Mouse (Mus musculus): ENCODE measurements around the gene Mpdu1. TPM values are rescaled to one million over a fixed set of nuclear protein-coding genes. Genes with fewer than 3 reads are reported as not detected.

Mpdu1 gene
- total and polyA plus RNA-seq, 3 experiments = 110 to 210 (median 210) TPM

DNA sequence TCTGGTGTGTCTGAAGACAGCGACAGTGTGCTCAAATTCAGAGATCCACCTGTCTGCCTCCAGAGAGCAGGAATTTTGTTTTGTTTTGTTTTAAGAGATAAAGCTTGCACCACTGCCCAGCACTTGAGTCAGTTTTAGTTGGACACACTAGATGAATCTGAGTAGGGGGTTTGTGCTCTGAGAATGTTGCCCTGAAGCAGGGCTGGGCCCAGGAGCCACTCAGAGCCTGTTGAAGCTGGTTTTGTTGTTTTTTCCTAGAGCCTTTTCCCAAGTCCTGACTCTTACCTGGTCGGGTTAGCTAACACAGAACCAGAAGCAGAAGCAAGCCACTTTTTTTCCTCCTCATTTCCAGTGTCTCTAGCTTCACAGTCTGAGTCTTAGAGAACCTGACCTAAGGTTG, 48.6 kb upstream of the Mpdu1 start:
- Histone ChIP-seq H3K4me1 (ENCODE audit: control insufficient read depth in 1 of 2, insufficient read depth in 2 of 2) (peaks cover 0 to 12% of the 10 kb centered on the region in 2 experiments; a peak in 1 of 4 replicates), H3K27ac (ENCODE audit: insufficient read depth, low read depth) (no peak overlapping the region), H3K4me3 (replicated peaks in 1 of 3; ENCODE audit: low read depth in 2 of 3, low read length in 2 of 3, poor library complexity in 1 of 3) (no peak overlapping the region), H3K9me3 (replicated peaks; ENCODE audit: low read length) (peaks cover 3% of the 10 kb centered on the region), H3K9ac (ENCODE audit: insufficient read depth, low read depth) (no peak overlapping the region), H3K4me2 (ENCODE audit: insufficient read depth, low read depth, poor library complexity, severe bottlenecking) (no peak overlapping the region), H3K36me3 (replicated peaks in 1 of 2; ENCODE audit: control insufficient read depth in 1 of 2, insufficient read depth in 1 of 2, low read length in 1 of 2) (no peaks in the 10 kb centered on the region), H3K27me3 (replicated peaks) (no peaks in the 10 kb centered on the region), H3K79me2 (replicated peaks; ENCODE audit: control insufficient read depth, extremely low read depth, insufficient read depth, poor library complexity, severe bottlenecking) (no peaks in the 10 kb centered on the region)
- DNase-seq (ENCODE audit: extremely low read depth) = no peak
- dilution Hi-C loops (cut with MboI; ENCODE audit: extremely low pct_ligation_motif_present, extremely low pct_unique_long_range_greater_than_20kb, low sequenced_read_pairs) (no loop called here), in situ Hi-C loops (cut with MboI; ENCODE audit: low pct_ligation_motif_present, low pct_unique_long_range_greater_than_20kb, low sequenced_read_pairs) (no loop called here)
- TF ChIP-seq ETS1 (conservative IDR thresholded peaks at IDR 0.05; ENCODE audit: low read depth, low read length) = no peak

DNA sequence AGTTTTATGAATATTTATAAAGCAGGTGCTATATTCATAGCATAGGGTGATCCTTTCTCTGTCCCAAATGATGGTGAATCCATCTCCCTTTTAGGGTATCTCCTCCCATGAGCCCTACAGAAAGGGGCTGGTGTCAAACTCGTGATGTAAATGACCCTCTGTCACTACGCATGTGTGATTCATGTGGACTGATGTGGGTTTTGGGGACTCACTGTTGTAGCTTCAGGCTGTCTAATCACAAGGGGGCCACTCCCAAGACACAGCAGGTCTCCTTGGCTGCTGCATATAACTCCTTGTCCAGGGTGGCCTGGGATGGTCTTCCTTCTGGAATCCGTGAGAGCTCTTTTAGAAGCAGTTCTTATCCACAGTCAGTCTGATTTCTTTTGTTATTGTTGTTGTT, 48.0 kb upstream of the Mpdu1 start:
- dilution Hi-C loops (cut with MboI; ENCODE audit: extremely low pct_ligation_motif_present, extremely low pct_unique_long_range_greater_than_20kb, low sequenced_read_pairs) = no loop called here
- peaks cover 3% of the 10 kb centered on the region for H3K9me3 ChIP-seq (replicated peaks; ENCODE audit: low read length)
- H3K4me1 ChIP-seq (ENCODE audit: control insufficient read depth in 1 of 2, insufficient read depth in 2 of 2) = peaks cover 0 to 12% of the 10 kb centered on the region in 2 experiments; a peak in 1 of 4 replicates
- in situ Hi-C loops (cut with MboI; ENCODE audit: low pct_ligation_motif_present, low pct_unique_long_range_greater_than_20kb, low sequenced_read_pairs) = no loop called here
- no peak for DNase-seq (ENCODE audit: extremely low read depth)
- no peaks in the 10 kb centered on the region for H3K79me2 ChIP-seq (replicated peaks; ENCODE audit: control insufficient read depth, extremely low read depth, insufficient read depth, poor library complexity, severe bottlenecking)
- no peak overlapping the region for H3K4me3 ChIP-seq (replicated peaks in 1 of 3; ENCODE audit: low read depth in 2 of 3, low read length in 2 of 3, poor library complexity in 1 of 3)
- TF ChIP-seq CHD2 (IDR thresholded peaks at IDR 0.05; ENCODE audit: low read length) (no peak), IRF4 (IDR thresholded peaks at IDR 0.05; ENCODE audit: low read depth, low read length) (no peak), HCFC1 (IDR thresholded peaks at IDR 0.05; ENCODE audit: low read depth, low read length) (no peak), USF1 (IDR thresholded peaks at IDR 0.05; ENCODE audit: low read depth, low read length) (no peak), KAT2A (IDR thresholded peaks at IDR 0.05; ENCODE audit: insufficient replicate concordance, low read length) (no peak), NRF1 (IDR thresholded peaks at IDR 0.05; ENCODE audit: low read depth, low read length) (no peak), MAZ (IDR thresholded peaks at IDR 0.05; ENCODE audit: low read depth, low read length) (no peak), NELFE (IDR thresholded peaks at IDR 0.05; ENCODE audit: low read depth, low read length) (no peak), POLR2A (IDR thresholded peaks at IDR 0.05; ENCODE audit: low read depth, low read length) (no peak), SIN3A (IDR thresholded peaks at IDR 0.05; ENCODE audit: low read length) (no peak), ELF1 (IDR thresholded peaks at IDR 0.05; ENCODE audit: low read depth, low read length) (no peak), RAD21 (IDR thresholded peaks at IDR 0.05; ENCODE audit: low read depth, low read length) (no peak), MEF2A (IDR thresholded peaks at IDR 0.05; ENCODE audit: borderline replicate concordance, low read depth, low read length) (no peak), TBP (conservative IDR thresholded peaks at IDR 0.05; ENCODE audit: low read depth, low read length) (no peak), ZNF384 (IDR thresholded peaks at IDR 0.05; ENCODE audit: low read depth, low read length) (no peak), UBTF (IDR thresholded peaks at IDR 0.05; ENCODE audit: low read depth, low read length) (no peak), CTCF (conservative IDR thresholded peaks at IDR 0.05 in 1 of 2, IDR thresholded peaks at IDR 0.05 in 1 of 2; ENCODE audit: low read depth in 2 of 2, low read length in 2 of 2) (no peak)
- H3K27me3 ChIP-seq (replicated peaks) = no peaks in the 10 kb centered on the region
- no peak overlapping the region for H3K4me2 ChIP-seq (ENCODE audit: insufficient read depth, low read depth, poor library complexity, severe bottlenecking)
- H3K27ac ChIP-seq (ENCODE audit: insufficient read depth, low read depth) = no peak overlapping the region
- H3K36me3 ChIP-seq (replicated peaks in 1 of 2; ENCODE audit: control insufficient read depth in 1 of 2, insufficient read depth in 1 of 2, low read length in 1 of 2) = no peaks in the 10 kb centered on the region
- H3K9ac ChIP-seq (ENCODE audit: insufficient read depth, low read depth) = no peak overlapping the region

Measured in CH12.LX (cell line).